Mouse (Mus musculus) hindbrain, embryonic 13.5 days (tissue): ENCODE data around the gene Wnt9a. TPM values are rescaled to one million over a fixed set of nuclear protein-coding genes. Genes with fewer than 3 reads are reported as not detected.

ENCODE experiments used
- ATAC-seq: fragments of 200-750 bp; cut with Nextera tagmentation; 2 replicates; pipeline ENCODE4 v1.8.0; 2017; ENCODE audit warnings: moderate TSS enrichment; ENCODE audit not compliant: low FRiP score
- H3K27ac ChIP-seq: fragments of 300-500 bp; sonication (generic); 2 replicates; pipeline ENCODE4 v1.5.1; 2015; ENCODE audit warnings: inconsistent platforms, mild to moderate bottlenecking, moderate library complexity
- H3K27me3 ChIP-seq: fragments of 300-500 bp; sonication (generic); 2 replicates; pipeline ENCODE4 v1.6.1; 2015; ENCODE audit warnings: mild to moderate bottlenecking, inconsistent platforms
- H3K36me3 ChIP-seq: fragments of 300-500 bp; sonication (generic); 2 replicates; pipeline ENCODE4 v1.6.1; 2015; ENCODE audit warnings: mild to moderate bottlenecking, inconsistent platforms
- H3K4me1 ChIP-seq: fragments of 300-500 bp; sonication (generic); replicated peaks from 2 replicates; pipeline ENCODE4 v1.6.1; 2015; ENCODE audit warnings: inconsistent platforms
- H3K4me2 ChIP-seq: fragments of 300-500 bp; sonication (generic); 2 replicates; pipeline ENCODE4 v1.6.1; 2015; ENCODE audit warnings: inconsistent platforms, mild to moderate bottlenecking, moderate library complexity
- H3K4me3 ChIP-seq: fragments of 300-500 bp; sonication (generic); 2 replicates; pipeline ENCODE4 v1.5.1; 2015; ENCODE audit warnings: mild to moderate bottlenecking, inconsistent platforms
- H3K9ac ChIP-seq: fragments of 300-500 bp; sonication (generic); 2 replicates; pipeline ENCODE4 v1.6.1; 2015; ENCODE audit warnings: mild to moderate bottlenecking, inconsistent platforms
- H3K9me3 ChIP-seq: fragments of 300-500 bp; sonication (generic); 2 replicates; pipeline ENCODE4 v1.6.1; 2016; ENCODE audit warnings: inconsistent platforms
- WGBS: fragments of 180-500 bp; shearing (Covaris S2); methylation state at CpG from one replicate; pipeline ENCODE4 v1.1.7; 2015; 5-methylcytosine and 5-hydroxymethylcytosine counted together
- polyA plus RNA-seq: library from polyadenylated mRNA; unstranded; fragments of >200 nt; fragmentation: Nextera tagmentation; extraction: Ambion mirVana; gene quantifications from 2 replicates; pipeline ENCODE4 v1.2.1, GENCODE M21; 2015

The Wnt9a gene
- polyA plus RNA-seq, 1 experiment from 2014 or later, result 5.0 TPM

- H3K36me3 ChIP-seq, result no peaks in the 10 kb centered on the region
- H3K4me3 ChIP-seq, result no peak overlapping the region
- no peak for ATAC-seq
- no peaks in the 10 kb centered on the region for H3K27me3 ChIP-seq
- H3K9ac ChIP-seq, result no peak overlapping the region
- peaks cover 19% of the 10 kb centered on the region for H3K4me1 ChIP-seq
- no peak overlapping the region for H3K27ac ChIP-seq
- no peaks in the 10 kb centered on the region for H3K9me3 ChIP-seq
- WGBS, result 87% methylated on average over 18 of the region's 18 CpGs
- no peak overlapping the region for H3K4me2 ChIP-seq
Measured at GRCm38 (mm10) chr11:59327625-59328024, 20.9 kb downstream of the Wnt9a start.

- 23% methylated on average over 6 of the region's 6 CpGs for WGBS
- Histone ChIP-seq H3K27ac (peak overlapping the region; percentile 52; the same call in 1 of the 2 replicates), H3K9ac (peak overlapping the region; percentile 5; the same call in 1 of the 2 replicates), H3K4me2 (no peak overlapping the region), H3K4me1 (peaks cover 15% of the 10 kb centered on the region), H3K27me3 (no peaks in the 10 kb centered on the region), H3K9me3 (no peaks in the 10 kb centered on the region), H3K4me3 (no peak overlapping the region), H3K36me3 (no peaks in the 10 kb centered on the region)
- ATAC-seq, result peak; percentile 32; the same call in 1 of the 2 replicates
Measured at GRCm38 (mm10) chr11:59329616-59330015, 22.9 kb downstream of the Wnt9a start.

- Histone ChIP-seq H3K27me3 (no peaks in the 10 kb centered on the region), H3K9ac (no peak overlapping the region), H3K9me3 (no peaks in the 10 kb centered on the region), H3K36me3 (no peaks in the 10 kb centered on the region), H3K27ac (no peak overlapping the region), H3K4me1 (peaks cover 15% of the 10 kb centered on the region), H3K4me3 (no peak overlapping the region), H3K4me2 (no peak overlapping the region)
- no peak for ATAC-seq
- 43% methylated on average over 5 of the region's 5 CpGs for WGBS
Measured at GRCm38 (mm10) chr11:59330560-59330959, 23.8 kb downstream of the Wnt9a start.

GRCm38 (mm10) chr11:59331167-59331869 lies 24.6 kb downstream of the Wnt9a start:
- Histone ChIP-seq H3K4me3 (no peak overlapping the region), H3K9ac (no peak overlapping the region), H3K36me3 (no peaks in the 10 kb centered on the region), H3K27ac (no peak overlapping the region), H3K4me2 (no peak overlapping the region), H3K9me3 (no peaks in the 10 kb centered on the region), H3K4me1 (peaks cover 18% of the 10 kb centered on the region), H3K27me3 (no peaks in the 10 kb centered on the region)
- ATAC-seq, result no peak
- WGBS, result 79% methylated on average over 16 of the region's 16 CpGs

GRCm38 (mm10) chr11:59332938-59333337 lies 26.2 kb downstream of the Wnt9a start:
- no peak overlapping the region for H3K4me3 ChIP-seq
- H3K27ac ChIP-seq, result no peak overlapping the region
- no peak overlapping the region for H3K9ac ChIP-seq
- H3K4me1 ChIP-seq, result peaks cover 20% of the 10 kb centered on the region
- ATAC-seq, result no peak
- WGBS, result 60% methylated on average over 9 of the region's 9 CpGs
- no peaks in the 10 kb centered on the region for H3K36me3 ChIP-seq
- H3K27me3 ChIP-seq, result no peaks in the 10 kb centered on the region
- no peaks in the 10 kb centered on the region for H3K9me3 ChIP-seq
- no peak overlapping the region for H3K4me2 ChIP-seq

- WGBS, result 85% methylated on average over 4 of the region's 4 CpGs
- no peak for ATAC-seq
Measured at GRCm38 (mm10) chr11:59335150-59335549, 28.4 kb downstream of the Wnt9a start.

GRCm38 (mm10) chr11:59335942-59336341 lies 29.2 kb downstream of the Wnt9a start:
- Histone ChIP-seq H3K9ac (no peak overlapping the region), H3K27me3 (no peaks in the 10 kb centered on the region), H3K4me3 (no peak overlapping the region), H3K4me1 (peaks cover 5% of the 10 kb centered on the region; the same call in 1 of the 2 replicates), H3K4me2 (no peak overlapping the region), H3K36me3 (no peaks in the 10 kb centered on the region), H3K27ac (no peak overlapping the region), H3K9me3 (no peaks in the 10 kb centered on the region)
- ATAC-seq, result no peak
- 57% methylated on average over 2 of the region's 2 CpGs for WGBS

More at GRCm38 (mm10) chr11:59335150-59335549, 28.4 kb downstream of the Wnt9a start:
- H3K27ac ChIP-seq, result no peak overlapping the region
- no peak overlapping the region for H3K4me3 ChIP-seq
- no peaks in the 10 kb centered on the region for H3K9me3 ChIP-seq
- no peak overlapping the region for H3K9ac ChIP-seq
- H3K27me3 ChIP-seq, result no peaks in the 10 kb centered on the region
- H3K36me3 ChIP-seq, result no peaks in the 10 kb centered on the region
- H3K4me1 ChIP-seq, result peaks cover 6% of the 10 kb centered on the region
- H3K4me2 ChIP-seq, result no peak overlapping the region

- 16% methylated on average over 1 of the region's 1 CpGs for whole genome bisulfite sequencing
- H3K27me3 ChIP-seq, result no peaks in the 10 kb centered on the region
- peaks cover 5% of the 10 kb centered on the region; the same call in 1 of the 2 replicates for H3K4me1 ChIP-seq
- ATAC-seq, result no peak
- no peaks in the 10 kb centered on the region for H3K9me3 ChIP-seq
- no peaks in the 10 kb centered on the region for H3K36me3 ChIP-seq
- H3K27ac ChIP-seq, result no peak overlapping the region
- H3K9ac ChIP-seq, result no peak overlapping the region
- H3K4me3 ChIP-seq, result no peak overlapping the region
- H3K4me2 ChIP-seq, result no peak overlapping the region
Measured at GRCm38 (mm10) chr11:59336381-59336780, 29.7 kb downstream of the Wnt9a start.

GRCm38 (mm10) chr11:59337955-59338735 lies 31.4 kb downstream of the Wnt9a start:
- Histone ChIP-seq H3K4me1 (peaks cover 5% of the 10 kb centered on the region; the same call in 1 of the 2 replicates), H3K36me3 (no peaks in the 10 kb centered on the region), H3K27ac (no peak overlapping the region; the same call in 1 of the 2 replicates), H3K9me3 (no peaks in the 10 kb centered on the region), H3K4me2 (no peak overlapping the region), H3K27me3 (no peaks in the 10 kb centered on the region), H3K9ac (no peak overlapping the region), H3K4me3 (no peak overlapping the region)
- WGBS, result 72% methylated on average over 13 of the region's 13 CpGs
- ATAC-seq, result no peak

- Histone ChIP-seq H3K4me3 (no peak overlapping the region), H3K27me3 (no peaks in the 10 kb centered on the region), H3K36me3 (no peaks in the 10 kb centered on the region), H3K4me2 (no peak overlapping the region), H3K9ac (no peak overlapping the region), H3K27ac (no peak overlapping the region), H3K9me3 (no peaks in the 10 kb centered on the region), H3K4me1 (peaks cover 5% of the 10 kb centered on the region; the same call in 1 of the 2 replicates)
- WGBS, result 95% methylated on average over 2 of the region's 2 CpGs
- ATAC-seq, result no peak
Measured at GRCm38 (mm10) chr11:59338736-59339120, 32.0 kb downstream of the Wnt9a start.

- H3K36me3 ChIP-seq, result no peaks in the 10 kb centered on the region
- H3K4me3 ChIP-seq, result no peak overlapping the region
- H3K27ac ChIP-seq, result no peak overlapping the region
- H3K9ac ChIP-seq, result no peak overlapping the region
- no peaks in the 10 kb centered on the region for H3K9me3 ChIP-seq
- no peaks in the 10 kb centered on the region; the same call in 1 of the 2 replicates for H3K4me1 ChIP-seq
- no peak for ATAC-seq
- no peaks in the 10 kb centered on the region for H3K27me3 ChIP-seq
- WGBS, result 90% methylated on average over 5 of the region's 5 CpGs
- no peak overlapping the region for H3K4me2 ChIP-seq
Measured at GRCm38 (mm10) chr11:59342956-59343355, 36.2 kb downstream of the Wnt9a start.

- no peak overlapping the region for H3K9ac ChIP-seq
- no peaks in the 10 kb centered on the region for H3K36me3 ChIP-seq
- ATAC-seq, result no peak
- H3K4me1 ChIP-seq, result 0 out of 2 replicates have a peak, but pooled peaks cover 4% of the 10 kb centered on the region
- no peak overlapping the region for H3K4me2 ChIP-seq
- no peak overlapping the region for H3K4me3 ChIP-seq
- H3K27me3 ChIP-seq, result no peaks in the 10 kb centered on the region
- no peaks in the 10 kb centered on the region for H3K9me3 ChIP-seq
- no peak overlapping the region for H3K27ac ChIP-seq
- 78% methylated on average over 11 of the region's 11 CpGs for WGBS
Measured at GRCm38 (mm10) chr11:59346166-59346910, 39.6 kb downstream of the Wnt9a start.
